Mouse (Mus musculus) heart, postnatal 4 days (tissue): Measurements from ENCODE around the gene Hdgfl2. TPM values are rescaled to one million over a fixed set of nuclear protein-coding genes. Genes with fewer than 3 reads are reported as not detected.

Experiments
- DNase-seq: peaks from one replicate; pipeline ENCODE4 v3.0.0; 2021
- total RNA-seq, 2 experiments: library from RNA; stranded (reverse); gene quantifications; 2 replicates each; pipeline ENCODE4 v1.2.3; 2021

Gene Hdgfl2
- 10 to 100 TPM; 52.8 to 55.9 TPM for total RNA-seq

DNA sequence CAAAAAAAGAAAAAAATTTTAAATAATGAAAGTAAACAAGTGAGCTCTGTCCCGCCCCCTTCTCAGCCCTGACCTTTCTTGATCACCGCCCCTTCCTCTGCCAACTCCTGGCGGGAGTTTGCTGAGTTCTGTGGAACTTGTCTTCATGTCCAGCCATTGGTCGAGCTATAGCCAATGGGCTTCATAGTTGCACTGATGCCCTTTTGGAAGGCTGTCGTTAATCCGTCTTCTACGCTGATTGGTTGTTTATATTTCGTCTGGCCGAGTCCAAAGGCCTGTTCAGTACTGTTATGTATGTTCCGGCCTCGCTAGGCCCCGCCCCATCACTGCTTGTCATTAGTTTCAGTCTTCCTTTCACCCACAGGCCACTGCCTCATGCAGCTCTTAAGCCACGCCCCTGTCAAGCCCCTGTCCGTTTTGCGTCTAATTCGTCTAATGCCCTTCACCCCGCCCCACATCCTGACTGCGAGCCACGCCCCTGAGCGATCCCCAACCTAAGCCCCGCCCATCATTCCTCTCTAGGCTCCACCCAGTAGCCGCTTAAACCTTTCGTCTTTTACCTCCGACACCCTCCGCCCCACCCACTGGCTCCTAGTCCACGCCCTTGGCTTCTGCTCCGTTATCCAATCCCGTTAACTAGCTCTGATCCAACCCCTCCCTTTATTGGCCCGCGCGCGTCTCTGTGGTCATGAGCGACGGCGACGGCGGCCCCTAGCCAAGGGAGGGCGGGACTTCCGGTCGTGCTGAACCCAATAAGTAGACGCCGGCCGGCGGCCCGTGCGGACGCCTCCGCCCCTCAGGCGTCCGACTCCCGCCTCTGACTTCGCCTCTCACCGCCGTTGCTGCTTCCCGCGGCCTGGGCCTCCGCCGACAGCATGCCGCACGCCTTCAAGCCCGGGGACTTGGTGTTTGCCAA is at the start of gene Hdgfl2:
Hdgfl2 (plus strand) TSS at position 755 of the 916 bp plus-strand sequence.
- DNase-seq, result peak; percentile 100

DNA sequence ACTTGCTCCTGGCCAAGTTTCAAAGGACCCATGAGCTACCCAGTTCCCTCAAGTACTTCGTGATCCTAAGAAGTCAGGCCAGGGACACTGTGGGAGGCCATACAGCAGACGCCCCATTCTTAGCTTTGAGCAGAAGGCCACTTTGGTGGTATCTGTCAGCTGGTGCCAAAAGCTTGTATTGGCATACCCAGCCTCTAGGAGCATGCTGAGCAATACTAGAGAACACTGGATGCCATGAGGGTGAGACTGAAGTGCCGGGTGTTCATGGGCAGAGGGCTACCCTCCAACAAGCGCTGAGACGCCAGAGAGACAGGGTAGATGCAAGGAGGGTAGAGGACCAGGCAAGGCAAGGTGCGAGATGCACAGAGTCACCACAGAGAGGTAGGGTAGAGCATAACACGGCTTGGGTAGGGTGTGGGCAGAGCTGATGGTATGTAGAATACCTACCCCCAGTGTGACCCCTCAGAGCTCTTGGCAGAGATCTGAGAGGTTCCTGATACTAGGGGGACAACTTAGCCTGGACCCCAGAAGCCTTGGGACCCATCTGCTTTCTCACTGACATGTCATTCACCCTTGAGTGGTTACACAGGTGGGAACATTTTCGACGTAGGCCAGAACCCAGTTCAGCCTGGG is 49.1 kb upstream of the Hdgfl2 start:
- DNase-seq, result no peak

DNA sequence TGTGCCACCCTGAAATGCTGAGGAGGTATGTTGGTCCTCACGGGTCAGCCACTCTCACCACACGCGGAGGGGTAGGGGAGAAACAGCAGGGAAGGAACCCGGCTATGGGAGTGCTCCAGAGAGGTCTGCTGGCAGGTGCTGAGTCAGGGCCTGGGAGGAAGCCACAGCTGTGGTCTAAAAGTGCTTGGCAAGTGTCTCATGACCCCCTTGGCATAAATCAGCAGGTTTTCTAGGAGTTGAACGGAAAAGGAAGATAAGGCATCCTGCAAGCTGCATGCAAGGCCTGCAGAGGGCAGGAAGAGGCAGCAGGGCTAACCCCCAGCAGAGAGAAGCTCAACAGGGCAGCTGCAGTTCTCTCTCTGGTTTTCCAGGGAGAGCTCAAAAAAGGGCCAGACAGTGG is 48.5 kb upstream of the Hdgfl2 start:
- DNase-seq, result peak; percentile 43

DNA sequence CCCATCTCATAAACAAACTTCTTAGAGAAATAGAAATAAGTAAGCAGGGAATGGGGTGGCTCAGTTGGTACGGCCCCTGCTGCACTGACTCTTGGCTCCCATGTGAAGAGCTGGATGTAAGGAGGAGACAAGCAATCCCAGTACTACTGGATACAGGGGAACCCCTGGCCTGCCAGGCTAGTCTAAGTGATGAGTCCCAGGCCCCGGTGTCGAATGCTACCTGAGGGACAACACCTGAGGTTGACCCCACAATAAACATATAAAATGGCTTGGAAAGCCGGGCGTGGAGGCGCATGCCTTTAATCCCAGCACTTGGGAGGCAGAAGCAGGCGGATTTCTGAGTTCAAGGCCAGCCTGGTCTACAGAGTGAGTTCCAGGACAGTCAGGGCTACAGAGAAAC is 48.0 kb upstream of the Hdgfl2 start:
- DNase-seq, result no peak

DNA sequence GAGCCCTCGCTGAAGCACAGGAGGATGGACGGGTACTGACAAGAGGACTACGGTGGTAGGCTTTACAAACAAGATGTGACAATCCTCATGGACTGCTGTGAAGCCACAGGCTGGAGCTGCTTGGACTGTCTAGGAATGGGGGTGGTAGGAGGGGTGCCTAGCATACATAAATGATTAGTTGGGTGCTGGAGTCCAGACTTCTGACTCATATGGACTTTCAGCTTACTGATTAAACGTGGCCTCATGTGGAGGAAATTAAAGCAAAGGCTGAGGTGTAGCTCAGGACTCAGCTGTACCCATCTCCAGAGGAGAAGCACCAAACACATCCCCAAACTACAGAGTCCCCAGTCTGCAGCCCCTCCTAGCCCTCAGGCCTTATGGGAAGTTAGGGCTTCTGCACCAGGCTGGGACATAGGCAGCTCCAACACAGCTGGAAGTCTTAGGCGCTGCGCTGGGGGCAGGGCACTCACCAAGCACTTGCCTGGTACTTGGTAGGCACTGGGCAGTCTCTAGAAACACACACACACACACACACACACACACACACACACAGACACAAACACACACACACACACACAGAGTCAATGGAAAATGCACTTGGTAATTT is 47.2 kb upstream of the Hdgfl2 start:
- DNase-seq, result no peak

DNA sequence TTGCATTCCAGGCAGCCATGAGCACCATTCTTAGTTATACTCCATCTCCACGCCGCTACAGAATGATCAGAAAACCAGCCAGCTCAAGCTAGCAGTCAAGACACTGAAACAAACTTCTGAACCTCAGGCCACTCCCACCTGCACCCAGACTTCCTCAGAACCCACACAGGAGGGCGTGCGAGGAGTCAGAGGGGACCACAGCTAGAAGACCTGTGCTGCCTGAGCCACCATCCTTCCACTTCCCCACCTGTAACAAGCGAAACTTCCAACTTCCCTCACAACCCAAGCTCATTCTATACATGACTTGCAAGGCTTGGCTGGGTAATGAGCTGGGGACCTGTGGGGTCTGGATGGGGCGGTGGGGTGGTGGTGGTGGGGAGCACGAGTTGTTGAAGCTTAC is 46.6 kb upstream of the Hdgfl2 start:
- no peak for DNase-seq

DNA sequence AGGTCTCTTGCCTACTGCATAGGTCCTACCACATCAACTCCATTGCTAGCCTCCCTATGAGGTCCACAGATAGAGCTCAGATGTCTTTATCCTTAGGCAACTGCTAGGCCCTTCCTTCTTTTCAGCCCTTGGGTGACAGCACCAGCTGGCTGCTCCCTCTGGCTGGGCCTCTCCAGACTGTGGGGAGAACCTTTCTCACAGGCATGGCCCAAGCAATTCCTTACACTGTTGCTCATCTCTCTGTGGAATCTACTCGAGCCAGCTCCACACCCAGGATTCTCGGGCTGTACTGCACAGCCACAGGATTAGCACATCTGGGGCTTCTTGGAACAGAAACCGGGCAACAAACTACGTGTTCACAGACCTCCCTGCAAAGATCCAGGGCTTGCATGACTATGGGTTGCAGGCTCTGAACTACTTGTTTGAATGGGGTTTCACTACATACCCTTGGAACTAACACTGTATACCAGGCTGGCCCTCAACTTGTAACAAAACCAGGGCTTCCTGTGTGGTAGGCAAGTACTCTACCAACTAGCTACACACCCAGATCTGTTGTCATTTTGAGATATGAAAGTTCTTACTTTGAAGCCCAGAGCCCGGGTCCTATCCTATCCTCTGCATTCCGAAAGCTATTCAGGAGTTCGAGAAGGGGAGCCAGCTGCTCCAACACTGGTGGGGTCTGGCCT is 45.3 kb upstream of the Hdgfl2 start:
- DNase-seq, result no peak

DNA sequence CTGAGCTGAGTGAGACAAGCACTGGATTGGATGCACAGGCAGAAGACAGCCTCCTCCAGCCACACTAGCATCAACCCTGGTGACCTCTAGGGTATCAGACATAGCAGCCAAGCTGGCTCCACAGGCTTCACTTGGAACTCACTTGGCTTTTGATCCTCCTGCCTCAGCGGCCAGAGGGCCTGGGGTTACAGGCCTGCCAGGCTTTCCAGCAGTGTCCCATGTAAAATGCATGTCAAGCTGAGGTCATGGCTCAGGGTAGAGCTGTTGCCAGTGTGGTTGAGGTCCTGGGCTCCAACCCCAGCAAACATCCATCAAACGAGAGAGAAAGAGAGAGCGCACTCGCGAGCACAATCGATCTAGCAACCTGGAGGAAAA is 44.7 kb upstream of the Hdgfl2 start:
- DNase-seq, result no peak

DNA sequence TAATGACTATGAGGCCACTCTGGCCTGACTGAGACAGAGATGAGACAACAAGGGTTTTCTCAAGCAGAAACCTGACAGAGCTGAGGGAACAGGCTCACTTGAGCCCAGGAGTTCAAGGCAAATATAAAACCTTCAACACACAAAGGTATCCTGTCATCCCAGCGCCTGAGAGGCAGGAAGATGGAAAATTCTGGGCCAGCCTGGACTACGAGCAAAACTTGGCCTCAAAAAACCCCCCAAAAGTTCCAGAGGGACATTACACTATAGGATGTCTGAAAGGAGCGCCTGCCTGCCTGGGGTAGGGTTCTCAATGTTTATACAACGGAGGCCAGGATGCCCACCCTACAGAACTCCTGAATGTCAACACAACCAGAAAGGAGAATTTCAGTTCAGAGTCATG is 44.2 kb upstream of the Hdgfl2 start:
- DNase-seq, result no peak

DNA sequence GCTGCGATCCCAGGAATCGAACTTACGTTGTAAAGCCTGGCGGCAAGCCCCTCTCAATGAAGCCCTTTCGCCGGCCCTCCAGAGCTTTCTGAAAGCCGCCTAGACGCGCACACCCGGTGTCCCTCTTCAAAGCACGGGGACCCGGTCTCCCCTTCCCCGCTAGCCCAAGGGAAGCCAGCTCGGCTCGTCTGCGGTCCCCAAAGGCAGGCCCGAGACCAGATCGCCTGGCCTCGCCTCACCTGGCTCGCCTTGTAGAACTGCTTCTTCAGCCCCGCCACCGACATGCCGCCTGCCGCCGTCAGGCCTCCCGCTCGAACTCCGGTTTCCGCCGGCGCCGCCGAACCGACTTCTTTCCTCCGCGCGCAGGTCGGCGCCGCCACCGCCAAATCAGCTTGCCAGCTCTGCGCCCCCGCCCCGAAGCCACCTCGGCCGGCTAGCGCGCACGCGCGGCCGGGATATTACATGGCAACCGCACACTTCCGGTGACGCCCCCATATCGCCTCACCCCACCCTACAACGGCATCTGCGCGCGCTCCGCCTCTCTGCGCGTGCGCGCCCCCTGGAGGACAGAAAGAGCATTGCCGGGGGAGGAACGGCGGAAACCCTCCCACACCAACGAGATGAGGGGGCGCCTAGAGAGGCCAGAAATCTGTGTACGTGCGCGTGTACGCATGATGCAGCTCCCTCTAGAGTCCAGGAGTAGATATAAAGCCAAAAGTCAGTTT is 43.1 kb upstream of the Hdgfl2 start, which contains the start of gene Sh3gl1:
Sh3gl1 (minus strand) TSS at position 460 of the 725 bp plus-strand sequence.
- peak; percentile 100 for DNase-seq

DNA sequence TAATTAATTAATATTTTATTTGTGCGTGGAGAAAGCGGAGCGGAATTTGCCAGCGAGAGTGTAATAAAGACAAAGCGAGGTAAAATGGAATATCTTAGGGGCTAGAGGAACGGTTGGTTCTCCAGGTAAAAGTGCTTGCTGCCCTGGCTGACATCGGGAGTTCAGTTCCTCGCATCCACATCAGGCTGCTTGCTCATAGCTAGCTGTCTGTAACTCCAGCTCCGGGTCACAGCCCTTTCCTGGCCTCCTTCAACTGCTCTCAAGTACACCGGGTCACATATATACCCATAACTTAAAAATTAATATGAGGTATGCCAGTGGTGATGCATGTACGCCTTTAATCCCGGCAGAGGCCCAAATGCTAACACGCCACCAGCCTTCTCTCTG is 42.5 kb upstream of the Hdgfl2 start:
- no peak for DNase-seq

DNA sequence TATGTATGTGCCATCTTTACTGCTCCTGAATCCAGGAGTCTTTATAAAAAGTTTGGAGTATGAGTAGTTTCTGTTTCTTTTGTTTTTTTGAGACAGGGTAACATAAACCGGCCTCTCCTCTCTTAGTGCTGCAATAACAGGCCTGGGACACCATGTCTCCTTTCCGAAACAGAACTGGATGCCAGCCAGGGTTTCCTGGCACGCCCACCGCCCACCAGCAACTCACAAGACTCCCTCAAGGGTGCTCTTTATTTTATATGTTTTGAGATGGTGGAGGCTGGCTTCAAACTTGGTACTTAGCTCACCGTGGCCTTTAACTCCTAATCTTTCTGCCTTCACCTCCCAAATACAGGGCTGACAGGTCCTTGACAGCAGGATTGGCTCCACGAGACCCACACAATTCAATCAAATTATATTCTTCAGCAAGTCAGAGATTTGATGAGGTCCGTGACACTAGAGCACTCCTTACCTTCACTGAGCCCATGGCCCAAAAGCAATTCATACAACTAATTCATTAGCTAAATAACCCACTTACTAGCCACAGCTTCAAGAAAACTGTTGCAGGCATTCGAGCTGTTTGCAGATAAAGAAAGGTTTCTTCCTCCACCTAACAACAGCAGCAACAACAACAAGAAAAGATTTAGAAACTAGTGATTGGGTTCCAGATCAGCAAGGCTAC is 40.7 kb upstream of the Hdgfl2 start:
- DNase-seq, result no peak

DNA sequence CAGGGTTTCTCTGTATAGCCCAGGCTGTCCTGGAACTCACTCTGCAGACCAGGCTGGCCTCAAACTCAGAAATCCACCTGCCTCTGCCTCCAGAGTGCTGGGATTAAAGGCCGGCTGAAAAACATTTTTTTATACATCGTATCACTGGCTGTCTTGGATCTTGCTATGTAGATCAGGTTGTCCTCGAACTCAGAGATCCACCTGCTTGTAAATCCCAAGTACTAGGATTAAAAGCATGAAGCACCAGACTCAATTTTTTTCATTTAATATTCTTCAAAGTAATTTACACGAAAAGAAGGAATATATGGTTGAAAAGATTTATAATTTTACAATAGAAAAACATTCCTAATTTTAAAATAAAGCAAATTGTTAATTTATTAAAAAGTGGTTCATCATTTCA is 40.1 kb upstream of the Hdgfl2 start:
- no peak for DNase-seq

DNA sequence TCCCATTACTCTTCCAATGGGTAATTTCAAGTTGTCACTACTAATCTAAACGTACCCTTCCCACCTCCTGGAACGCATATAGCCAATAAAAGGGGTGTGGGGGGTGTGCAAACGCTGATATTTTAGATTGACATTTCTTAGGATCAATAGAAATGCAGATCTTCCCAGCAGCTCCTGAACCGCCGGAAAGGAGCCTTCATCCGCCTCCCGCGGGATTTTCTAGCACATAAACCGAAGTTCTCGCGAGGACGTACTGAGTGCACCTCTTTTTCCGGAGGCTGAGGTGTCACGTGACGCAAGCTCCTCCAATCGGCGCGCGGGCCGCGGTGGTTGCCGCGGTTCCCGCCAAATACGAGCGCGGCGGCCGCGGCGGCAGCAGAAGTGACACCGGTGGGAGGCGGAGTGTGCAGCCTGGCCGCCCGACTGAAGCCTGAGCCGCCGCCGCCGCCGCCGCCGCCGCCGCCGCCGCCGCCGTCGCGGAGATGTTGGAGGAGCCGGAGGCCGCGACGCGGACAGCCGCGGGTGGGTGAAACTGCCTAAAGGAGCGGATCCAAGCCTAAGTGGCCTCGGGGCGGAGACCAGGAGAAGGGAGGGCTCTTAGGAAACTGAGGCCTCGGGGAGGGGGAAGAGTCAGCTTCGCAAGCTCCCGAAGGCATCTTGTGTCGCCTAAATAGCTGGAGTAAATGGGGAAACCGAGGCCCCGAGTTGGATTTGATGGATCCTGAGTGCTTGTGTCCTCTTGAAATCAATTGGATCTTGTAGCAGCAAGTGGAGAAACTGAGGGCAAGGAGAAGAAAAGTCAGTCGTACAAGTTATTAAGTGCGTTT is 39.2 kb upstream of the Hdgfl2 start, which contains the start of gene Chaf1a:
Chaf1a (plus strand) TSS at position 410 of the 827 bp plus-strand sequence.
- peak; percentile 98 for DNase-seq

DNA sequence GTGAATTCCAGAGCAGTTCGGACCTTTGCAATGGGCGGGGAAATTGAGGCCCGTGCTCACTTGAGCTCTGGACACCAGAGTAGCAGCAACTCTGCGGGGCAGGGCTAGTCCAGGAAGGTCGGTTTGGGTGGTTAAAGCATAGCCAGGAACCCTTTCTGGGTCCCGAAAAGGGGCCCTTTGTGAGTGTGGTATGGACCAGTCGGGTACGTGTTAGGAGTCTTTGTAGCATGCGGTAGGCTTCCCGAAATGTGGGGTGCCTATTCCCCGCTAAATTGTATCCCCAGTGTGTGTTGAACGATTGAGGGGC is 38.6 kb upstream of the Hdgfl2 start:
- no peak for DNase-seq

DNA sequence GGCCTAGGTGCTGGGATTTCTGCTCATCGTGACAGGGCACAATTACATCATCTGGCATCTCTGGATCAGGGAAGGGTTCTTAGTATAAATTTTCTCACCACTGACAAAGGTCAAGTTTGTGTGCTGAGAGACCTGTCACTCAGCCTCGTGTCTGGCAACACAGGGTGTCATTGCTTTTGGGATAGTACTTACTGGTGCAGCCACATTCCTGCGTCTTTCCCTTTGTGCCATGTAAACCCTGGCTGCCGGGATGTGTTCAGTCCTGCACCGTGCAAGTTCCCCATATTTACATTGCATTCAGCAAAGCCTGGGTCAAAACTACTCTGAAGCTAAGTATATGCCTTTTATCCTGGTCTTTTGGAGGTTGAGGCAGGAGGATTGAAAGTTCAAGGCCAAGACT is 28.1 kb upstream of the Hdgfl2 start:
- no peak for DNase-seq

DNA sequence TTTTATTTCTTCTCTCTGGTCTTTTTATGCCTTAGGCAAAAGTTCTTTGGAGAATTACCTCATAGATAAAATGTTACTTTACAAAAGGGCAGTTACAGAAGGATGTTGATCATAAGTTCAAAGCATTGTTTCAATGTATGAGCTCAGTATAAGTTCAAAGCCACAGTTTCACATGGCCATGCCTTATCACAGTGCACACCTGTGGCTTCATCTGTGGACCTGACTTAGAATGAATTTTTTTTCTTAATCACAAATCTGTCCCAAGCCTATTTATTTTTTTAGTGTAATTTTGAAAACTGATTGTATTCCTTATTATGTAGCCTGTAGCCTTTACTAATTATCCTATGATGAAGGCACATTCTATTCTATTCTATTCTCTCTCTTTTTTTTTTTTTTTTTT is 24.5 kb upstream of the Hdgfl2 start:
- DNase-seq, result no peak

DNA sequence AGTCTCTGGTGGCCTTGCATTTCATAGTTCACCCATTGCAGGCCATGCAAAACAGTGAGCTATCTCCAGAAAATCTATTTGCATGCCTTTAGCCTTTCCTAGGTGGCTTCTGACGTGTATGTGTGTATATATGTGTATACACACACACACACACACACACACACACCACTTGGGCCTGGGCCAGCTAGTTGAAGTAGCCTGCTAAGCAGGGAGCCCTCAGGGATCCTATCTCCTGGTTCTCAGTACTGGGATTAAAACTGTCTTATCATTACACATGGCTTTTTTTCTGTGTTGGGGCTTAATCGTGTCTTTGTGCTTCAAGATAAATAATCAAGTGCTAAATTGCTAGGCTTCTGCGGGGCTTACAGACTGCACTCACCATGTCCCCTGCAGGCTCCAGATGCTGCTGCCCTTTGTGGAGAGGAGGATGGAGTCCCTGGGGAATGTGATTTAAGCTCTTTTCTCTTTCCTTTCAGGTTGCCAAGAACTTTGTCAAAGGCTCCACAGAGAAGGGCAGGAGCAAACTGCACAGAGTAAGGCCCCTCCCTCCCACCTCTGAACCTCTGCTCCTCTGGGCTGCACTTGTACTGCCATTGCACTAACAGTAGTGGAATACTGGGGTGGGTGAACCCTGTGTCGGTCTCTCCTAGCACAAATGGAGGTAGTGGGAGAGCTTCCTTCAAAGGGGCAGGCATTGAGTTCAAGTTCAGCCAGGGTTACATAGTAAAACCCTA is 23.3 kb upstream of the Hdgfl2 start:
- no peak for DNase-seq

DNA sequence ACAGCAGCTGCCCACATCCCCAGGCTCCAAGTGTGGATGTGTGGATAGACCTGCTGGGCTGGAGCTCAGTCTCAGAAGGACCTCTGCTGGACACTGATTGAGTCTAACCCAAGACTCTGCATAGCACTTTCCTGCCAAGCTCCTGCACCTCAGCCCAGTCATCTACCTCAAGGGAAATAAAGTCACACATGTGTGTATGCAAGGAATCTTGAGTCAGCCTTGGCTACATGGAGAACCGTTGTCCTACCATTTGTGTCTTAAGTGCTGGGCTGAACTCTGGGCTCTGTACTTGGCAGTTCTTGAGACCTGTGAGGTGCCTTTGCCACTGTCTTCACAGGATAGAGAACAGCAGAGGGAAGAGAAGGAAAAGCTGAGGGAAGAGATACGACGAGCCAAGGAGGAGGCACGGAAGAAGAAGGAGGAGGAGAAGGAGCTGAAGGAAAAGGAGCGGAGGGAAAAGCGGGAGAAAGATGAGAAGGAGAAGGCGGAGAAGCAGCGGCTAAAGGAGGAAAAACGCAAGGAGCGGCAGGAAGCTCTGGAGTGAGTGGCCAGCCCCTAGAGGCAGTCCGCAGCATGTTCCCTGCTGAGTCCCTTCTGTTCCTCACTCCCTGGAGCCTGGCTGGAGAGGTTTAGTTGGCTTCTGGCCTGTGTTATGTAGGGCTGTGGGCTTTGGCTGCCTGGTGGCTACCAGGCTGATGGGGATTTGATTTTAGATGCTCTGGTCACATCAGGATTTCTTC is 21.9 kb upstream of the Hdgfl2 start:
- no peak for DNase-seq
